Comparison of ENCODE assay signal across 22 mouse cellular contexts in genomic region chr4:139052796-139053195, GRCm38 (mm10). TPM values are rescaled to one million over a fixed set of nuclear protein-coding genes. Genes with fewer than 3 reads are reported as not detected.
"Had no signal": no experiment of that assay in that cellular context is flagged by ENCODE, and none has a peak within 500 bp of the region (broad histone marks: within the 10 kb centered on the region; RNA-seq: fewer than 3 reads in every experiment).

No protein-coding gene starts in this region.

- H3K4me2 ChIP-seq: lung, embryonic 15.5 days; midbrain, embryonic 12.5 days; neural tube, embryonic 12.5 days; stomach, embryonic 15.5 days had no signal

- H3K27ac ChIP-seq: lung, embryonic 15.5 days; macrophage; midbrain, embryonic 12.5 days; neural tube, embryonic 12.5 days; stomach, embryonic 15.5 days; stomach, postnatal 0 days had no signal

- ATAC-seq: liver, postnatal 0 days; lung, postnatal 0 days; midbrain, embryonic 16.5 days had no signal

- H3K4me1 ChIP-seq: lung, embryonic 15.5 days; megakaryocyte, embryonic 14.5 days; stomach, embryonic 15.5 days had no signal

- H3K4me3 ChIP-seq: lung, embryonic 15.5 days; megakaryocyte, embryonic 14.5 days; midbrain, embryonic 12.5 days; neural tube, embryonic 12.5 days; stomach, embryonic 15.5 days had no signal

- H3K9me3 ChIP-seq: lung, embryonic 15.5 days; midbrain, embryonic 12.5 days; neural tube, embryonic 12.5 days; stomach, embryonic 15.5 days had no signal

- H3K27me3 ChIP-seq: lung, embryonic 15.5 days; neural tube, embryonic 12.5 days; stomach, embryonic 15.5 days had no signal

- H3K36me3 ChIP-seq: lung, embryonic 15.5 days; midbrain, embryonic 12.5 days; neural tube, embryonic 12.5 days; stomach, embryonic 15.5 days had no signal

- DNase-seq: liver, postnatal 0 days; lung, adult 2 months; lung, postnatal 14 days; lung, postnatal 36 days; midbrain, embryonic 14.5 days; right cerebral cortex, postnatal 14 days; thymus, adult 2 months; thymus, postnatal 25 days; thymus, postnatal 4 days had no signal

- H3K9ac ChIP-seq: liver, postnatal 0 days; lung, embryonic 15.5 days; midbrain, embryonic 12.5 days; neural tube, embryonic 12.5 days; stomach, embryonic 15.5 days had no signal

RNA-seq across cellular contexts. Expression of gene Htr6, which starts 22.6 kb away (rescaled TPM):
- total RNA-seq: megakaryocyte progenitor cell, adult 5-6 weeks; monocyte, adult 5-6 weeks; neutrophil, adult 5-6 weeks had no signal
- polyA plus RNA-seq: liver, postnatal 0 days; lung, embryonic 15.5 days; lung, postnatal 0 days; macrophage; midbrain, embryonic 12.5 days; neural tube, embryonic 12.5 days; spleen, adult 2 months; stomach, embryonic 15.5 days; stomach, postnatal 0 days; thymus, adult 2 months had no signal

RNA-seq across cellular contexts. Expression of gene Nbl1, which starts 40.0 kb away (rescaled TPM):
- total RNA-seq: megakaryocyte progenitor cell, adult 5-6 weeks; monocyte, adult 5-6 weeks; neutrophil, adult 5-6 weeks had no signal
